Mouse (Mus musculus) heart, adult 2 months (tissue): ENCODE measurements around the gene Slc16a3.

ENCODE experiments used
- CTCF ChIP-seq: fragments of 200-600 bp; IDR thresholded peaks from 2 replicates; pipeline ENCODE4 v1.8.1; 2022; ENCODE audit warnings: antibody characterized with exemption, mild to moderate bottlenecking, moderate library complexity
- EP300 ChIP-seq: fragments of 200-500 bp; IDR thresholded peaks from 2 replicates; pipeline ENCODE4 v1.6.1; 2011; ENCODE audit warnings: low read depth, low read length, control low read depth; ENCODE audit not compliant: insufficient read depth
- POLR2A ChIP-seq: fragments of 200-500 bp; IDR thresholded peaks from 2 replicates; pipeline ENCODE4 v1.6.1; 2011; ENCODE audit warnings: mild to moderate bottlenecking, low read depth, low read length, control low read depth; ENCODE audit not compliant: insufficient read depth

DNA sequence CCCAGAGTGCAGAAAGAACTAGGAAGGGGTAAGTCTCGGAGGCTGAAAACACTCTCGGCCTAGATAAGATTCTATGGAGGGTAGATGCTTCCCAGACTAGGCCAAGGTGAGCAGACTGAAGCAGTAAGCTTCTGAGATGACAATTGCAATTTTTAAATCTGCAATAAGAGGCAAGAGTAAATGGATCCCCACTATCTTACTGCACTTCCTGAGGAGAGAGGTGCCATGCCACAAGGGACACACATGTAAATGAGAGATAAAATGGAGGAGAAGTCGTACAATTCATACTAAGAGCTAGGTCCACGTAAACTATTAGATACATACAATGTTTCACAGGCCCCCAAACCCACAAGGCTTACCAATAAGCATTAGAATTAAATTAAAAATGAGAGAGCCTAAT lies 19.8 kb upstream of the Slc16a3 start:
- TF ChIP-seq CTCF = no peak
- no peak for TF ChIP-seq POLR2A
- no peak for TF ChIP-seq EP300
